Mouse (Mus musculus) forebrain, embryonic 12.5 days (tissue): ENCODE results near the gene Fam229a. TPM values are rescaled to one million over a fixed set of nuclear protein-coding genes. Genes with fewer than 3 reads are reported as not detected.
A peak's percentile ranks its signal among the peaks of the same experiment; 100 is the strongest.

Source experiments
- ATAC-seq: fragments of 200-750 bp; cut with Nextera tagmentation; 2 replicates; pipeline ENCODE4 v1.8.0; 2017; ENCODE audit warnings: moderate TSS enrichment; ENCODE audit not compliant: low FRiP score
- H3K27ac ChIP-seq: fragments of 300-500 bp; sonication (generic); 2 replicates; pipeline ENCODE4 v1.5.1; 2016; ENCODE audit warnings: mild to moderate bottlenecking
- H3K27me3 ChIP-seq: fragments of 300-500 bp; sonication (generic); 2 replicates; pipeline ENCODE4 v1.6.1; 2016; ENCODE audit warnings: mild to moderate bottlenecking
- H3K36me3 ChIP-seq: fragments of 300-500 bp; sonication (generic); replicated peaks from 2 replicates; pipeline ENCODE4 v1.6.1; 2016; ENCODE audit warnings: mild to moderate bottlenecking
- H3K4me1 ChIP-seq: fragments of 300-500 bp; sonication (generic); 2 replicates; pipeline ENCODE4 v1.6.1; 2016
- H3K4me2 ChIP-seq: fragments of 300-500 bp; sonication (generic); 2 replicates; pipeline ENCODE4 v1.6.1; 2016; ENCODE audit warnings: mild to moderate bottlenecking, moderate library complexity
- H3K4me3 ChIP-seq: fragments of 300-500 bp; sonication (generic); replicated peaks from 2 replicates; pipeline ENCODE4 v1.5.1; 2016; ENCODE audit warnings: mild to moderate bottlenecking
- H3K9ac ChIP-seq: fragments of 300-500 bp; sonication (generic); 2 replicates; pipeline ENCODE4 v1.6.1; 2016; ENCODE audit warnings: mild to moderate bottlenecking
- H3K9me3 ChIP-seq: fragments of 300-500 bp; sonication (generic); 2 replicates; pipeline ENCODE4 v1.6.1; 2016
- WGBS: fragments of 180-500 bp; shearing (Covaris S2); methylation state at CpG from one replicate; pipeline ENCODE4 v1.1.7; 2016; 5-methylcytosine and 5-hydroxymethylcytosine counted together
- polyA plus RNA-seq: library from polyadenylated mRNA; unstranded; fragments of >200 nt; fragmentation: Nextera tagmentation; extraction: Ambion mirVana; gene quantifications from 2 replicates; pipeline ENCODE4 v1.2.1, GENCODE M21; 2016

Fam229a gene
- polyA plus RNA-seq, 1 experiment from 2014 or later = not detected

DNA sequence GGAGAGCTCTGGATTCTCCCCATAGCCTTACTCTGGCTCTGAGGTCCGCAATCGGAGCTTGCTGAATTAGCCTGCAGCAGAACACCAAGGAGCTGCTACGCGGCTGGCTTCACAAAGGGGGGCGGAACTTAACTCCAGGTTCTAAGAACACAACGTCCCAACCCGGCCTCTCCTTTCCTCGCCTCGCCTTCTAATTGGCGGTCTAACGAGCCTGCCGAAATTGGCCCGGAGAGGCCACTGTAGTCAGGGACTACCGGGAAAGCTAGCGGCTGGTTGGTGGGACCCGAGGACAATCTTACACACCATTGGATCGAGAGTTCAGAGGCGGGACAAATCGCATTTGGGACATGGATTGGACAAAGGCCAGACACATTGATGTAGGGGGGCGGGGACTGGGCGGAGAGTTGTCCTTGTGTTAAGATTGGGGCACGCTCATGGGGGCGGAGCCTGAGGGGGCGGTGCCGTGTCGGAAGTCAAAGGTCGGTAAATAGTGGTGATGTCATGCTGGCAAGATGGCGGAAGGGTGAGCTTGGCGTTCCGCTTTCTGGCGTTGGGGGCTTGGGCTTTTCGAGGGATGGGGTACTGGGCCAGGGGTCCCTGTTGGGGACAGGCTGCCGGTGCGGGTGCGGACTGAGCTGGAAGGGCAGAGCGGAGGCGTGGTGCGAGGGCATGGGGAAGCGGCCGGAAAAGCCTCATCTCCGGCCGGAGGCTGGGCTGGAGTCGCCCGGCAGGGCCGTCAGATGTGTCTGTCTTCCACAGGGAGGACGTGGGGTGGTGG is 29.6 kb upstream of the Fam229a start, which contains the start of gene Bsdc1:
Gene Bsdc1, plus strand, starts transcription at position 399 of the 778 bp plus-strand sequence.
- Histone ChIP-seq H3K9me3 (no peaks in the 10 kb centered on the region), H3K4me3 (peak within 1 kb of the TSS; percentile 89), H3K27ac (peak within 1 kb of the TSS; percentile 95), H3K36me3 (peaks cover 16% of the 10 kb centered on the region), H3K4me2 (peak within 1 kb of the TSS; percentile 87), H3K9ac (peak within 1 kb of the TSS; percentile 75), H3K4me1 (peaks cover 15% of the 10 kb centered on the region), H3K27me3 (no peaks in the 10 kb centered on the region)
- WGBS = under 1% methylated on average over 46 of the region's 46 CpGs
- peak; percentile 99 for ATAC-seq

- Histone ChIP-seq H3K4me2 (peak overlapping the region; percentile 87), H3K36me3 (peaks cover 24% of the 10 kb centered on the region), H3K27ac (no peak overlapping the region), H3K4me1 (peaks cover 15% of the 10 kb centered on the region), H3K4me3 (peak overlapping the region; percentile 89), H3K9ac (peak overlapping the region; percentile 75), H3K27me3 (no peaks in the 10 kb centered on the region), H3K9me3 (no peaks in the 10 kb centered on the region)
- 46% methylated on average over 3 of the region's 3 CpGs for WGBS
- no peak for ATAC-seq
Measured at GRCm38 (mm10) chr4:129462118-129462517, 28.9 kb upstream of the Fam229a start.

GRCm38 (mm10) chr4:129463097-129464059 is 27.6 kb upstream of the Fam229a start:
- Histone ChIP-seq H3K9me3 (no peaks in the 10 kb centered on the region), H3K36me3 (peaks cover 36% of the 10 kb centered on the region), H3K27ac (no peak overlapping the region), H3K4me3 (no peak overlapping the region), H3K27me3 (no peaks in the 10 kb centered on the region), H3K4me1 (peaks cover 15% of the 10 kb centered on the region), H3K9ac (peak overlapping the region; percentile 2; the same call in 1 of the 2 replicates), H3K4me2 (no peak overlapping the region)
- WGBS = 83% methylated on average over 24 of the region's 24 CpGs
- ATAC-seq = no peak

DNA sequence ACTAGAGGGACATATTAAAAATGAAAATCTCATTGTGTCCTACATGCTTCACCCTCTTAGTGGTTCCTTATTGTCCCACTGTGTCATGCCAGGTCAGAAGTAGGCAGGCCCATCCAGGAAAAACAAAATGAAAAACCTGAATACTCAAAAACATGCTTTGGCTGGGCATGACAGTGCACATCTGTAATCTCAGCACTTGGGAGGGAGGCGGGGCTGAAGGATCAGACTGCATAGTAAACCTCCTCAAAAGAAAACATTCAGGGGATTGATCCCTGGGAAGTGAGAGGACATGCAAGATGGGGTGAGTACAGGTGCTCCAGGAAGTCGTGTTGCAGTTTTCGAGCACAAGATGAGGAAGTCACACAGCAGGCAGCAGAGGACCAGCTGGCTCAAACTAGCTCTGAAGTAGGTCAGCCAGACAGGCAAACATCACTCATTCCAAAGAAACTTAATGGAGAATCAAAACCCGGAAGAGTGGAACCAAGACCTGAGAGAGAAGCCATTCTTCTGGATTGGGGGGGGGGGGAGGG is 26.6 kb upstream of the Fam229a start:
- Histone ChIP-seq H3K4me3 (no peak overlapping the region), H3K27ac (no peak overlapping the region), H3K4me1 (peaks cover 15% of the 10 kb centered on the region), H3K9me3 (no peaks in the 10 kb centered on the region), H3K27me3 (no peaks in the 10 kb centered on the region), H3K4me2 (no peak overlapping the region), H3K9ac (no peak overlapping the region), H3K36me3 (peaks cover 45% of the 10 kb centered on the region)
- ATAC-seq = no peak
- WGBS = 84% methylated on average over 4 of the region's 4 CpGs

GRCm38 (mm10) chr4:129476047-129476446 is 14.9 kb upstream of the Fam229a start:
- H3K4me2 ChIP-seq = no peak overlapping the region
- H3K4me3 ChIP-seq = no peak overlapping the region
- peaks cover 87% of the 10 kb centered on the region for H3K36me3 ChIP-seq
- H3K4me1 ChIP-seq = no peaks in the 10 kb centered on the region
- no peak overlapping the region for H3K9ac ChIP-seq
- WGBS = 87% methylated on average over 11 of the region's 11 CpGs
- no peak overlapping the region for H3K27ac ChIP-seq
- H3K9me3 ChIP-seq = no peaks in the 10 kb centered on the region
- H3K27me3 ChIP-seq = no peaks in the 10 kb centered on the region
- no peak for ATAC-seq

- Histone ChIP-seq H3K27ac (no peak overlapping the region), H3K9me3 (no peaks in the 10 kb centered on the region), H3K36me3 (peaks cover 79% of the 10 kb centered on the region), H3K4me2 (no peak overlapping the region), H3K4me1 (no peaks in the 10 kb centered on the region), H3K4me3 (no peak overlapping the region), H3K27me3 (no peaks in the 10 kb centered on the region), H3K9ac (no peak overlapping the region)
- no peak for ATAC-seq
- WGBS = 88% methylated on average over 3 of the region's 3 CpGs
Measured at GRCm38 (mm10) chr4:129479863-129480262, 11.1 kb upstream of the Fam229a start.

GRCm38 (mm10) chr4:129481090-129481489 is 9.9 kb upstream of the Fam229a start:
- H3K9ac ChIP-seq = no peak overlapping the region
- H3K4me1 ChIP-seq = no peaks in the 10 kb centered on the region
- peaks cover 81% of the 10 kb centered on the region for H3K36me3 ChIP-seq
- WGBS = 83% methylated on average over 1 of the region's 1 CpGs
- H3K4me3 ChIP-seq = no peak overlapping the region
- H3K4me2 ChIP-seq = no peak overlapping the region
- H3K27ac ChIP-seq = no peak overlapping the region
- ATAC-seq = no peak
- H3K27me3 ChIP-seq = no peaks in the 10 kb centered on the region
- H3K9me3 ChIP-seq = no peaks in the 10 kb centered on the region

DNA sequence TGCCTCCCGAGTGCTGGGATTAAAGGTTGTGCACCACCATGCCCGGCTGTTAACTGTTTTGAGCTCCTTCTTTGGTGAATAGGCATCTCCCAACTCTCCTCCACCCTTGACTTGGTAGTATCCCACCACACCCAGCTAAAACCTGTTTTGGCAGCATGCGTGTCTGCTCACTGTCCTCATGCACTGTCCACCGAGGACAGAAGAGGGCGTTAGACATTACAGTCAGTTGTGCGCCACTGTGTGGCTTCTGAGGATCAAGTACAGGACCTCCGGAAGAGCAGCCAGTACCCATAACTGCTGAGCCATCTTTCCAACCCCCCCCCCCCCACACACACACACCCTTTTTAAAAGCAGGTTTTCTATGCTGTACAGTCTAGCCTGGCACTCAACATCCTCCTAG is 3.7 kb downstream of the Fam229a start:
- WGBS = 77% methylated on average over 7 of the region's 7 CpGs
- no peak overlapping the region for H3K9ac ChIP-seq
- H3K27me3 ChIP-seq = peaks cover 32% of the 10 kb centered on the region
- peaks cover 34% of the 10 kb centered on the region for H3K4me1 ChIP-seq
- ATAC-seq = no peak
- H3K4me3 ChIP-seq = no peak overlapping the region
- no peaks in the 10 kb centered on the region for H3K9me3 ChIP-seq
- no peaks in the 10 kb centered on the region for H3K36me3 ChIP-seq
- H3K4me2 ChIP-seq = no peak overlapping the region
- H3K27ac ChIP-seq = no peak overlapping the region

DNA sequence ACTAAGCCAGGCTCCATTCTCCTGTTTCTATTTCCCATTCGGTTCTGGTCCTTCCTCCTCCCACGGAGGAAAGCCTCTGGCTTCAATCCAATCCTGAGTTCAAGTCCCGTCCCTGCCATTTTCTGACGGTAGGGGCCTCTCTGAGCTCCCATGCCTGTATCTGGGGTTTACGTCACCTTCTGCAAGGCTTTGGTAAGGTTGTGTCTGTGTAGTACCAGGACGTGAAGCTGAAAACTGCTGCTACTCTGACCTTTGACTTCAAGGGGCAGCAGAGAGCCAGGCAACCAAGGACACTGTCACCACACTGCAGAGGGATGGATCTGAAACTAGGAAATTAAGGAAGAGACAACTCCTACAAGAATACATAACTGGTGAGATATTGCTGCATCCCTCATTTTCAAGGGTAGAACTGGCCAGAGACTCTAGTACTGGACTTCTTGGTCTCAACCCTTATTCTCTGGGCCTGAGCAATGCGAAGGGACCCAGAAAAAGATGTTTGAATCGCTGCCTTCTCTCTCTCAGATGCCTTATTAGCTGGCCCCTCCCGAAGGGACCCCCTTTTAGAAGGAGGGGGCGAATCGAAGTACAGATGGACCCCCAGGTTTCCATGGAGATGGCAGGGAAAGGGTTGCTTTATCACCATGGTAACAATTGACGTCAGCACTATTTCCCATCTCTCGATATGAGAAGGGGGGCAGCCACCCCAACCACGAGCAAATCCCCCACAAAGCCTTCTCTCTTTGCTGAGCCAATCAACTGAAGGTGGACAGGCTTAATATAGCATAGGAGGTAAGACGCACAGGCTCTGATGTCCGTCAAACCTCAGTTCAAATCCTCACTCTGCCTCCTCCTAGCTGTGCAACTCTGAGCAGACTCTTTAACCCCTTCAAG is 4.9 kb downstream of the Fam229a start:
- 25% methylated on average over 16 of the region's 16 CpGs for WGBS
- H3K4me1 ChIP-seq = peaks cover 33% of the 10 kb centered on the region

DNA sequence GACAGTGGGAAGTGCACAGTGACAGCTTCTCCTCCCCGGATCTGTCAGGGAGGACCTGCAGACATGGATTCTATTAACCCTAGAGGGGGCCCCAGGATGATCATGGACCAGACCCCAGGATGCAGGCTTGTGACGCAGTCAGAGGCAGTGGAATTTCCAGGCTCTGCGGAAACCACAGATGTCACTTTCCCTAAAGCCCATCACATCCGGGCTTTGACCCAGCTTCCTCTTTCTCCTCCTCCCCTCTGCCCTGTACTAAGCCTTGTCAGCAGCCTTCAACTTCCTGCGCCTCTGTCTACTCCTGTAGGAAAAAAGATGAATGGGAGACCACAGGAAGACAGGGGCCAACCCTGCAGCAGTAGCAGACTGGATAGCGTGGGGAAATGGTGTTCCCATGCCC is 5.6 kb downstream of the Fam229a start:
- Histone ChIP-seq H3K4me2 (peak overlapping the region; percentile 21), H3K4me1 (peaks cover 26% of the 10 kb centered on the region), H3K9ac (0 out of 2 replicates have a peak overlapping the region, but pooled peaks have one; percentile 14), H3K27me3 (peaks cover 16% of the 10 kb centered on the region), H3K4me3 (no peak overlapping the region), H3K9me3 (no peaks in the 10 kb centered on the region), H3K27ac (peak overlapping the region; percentile 33), H3K36me3 (no peaks in the 10 kb centered on the region)
- 47% methylated on average over 6 of the region's 6 CpGs for WGBS
- 0 out of 2 replicates have a peak, but pooled peaks have one; percentile 2 for ATAC-seq

More for the DNA sequence above, 4.9 kb downstream of the Fam229a start:
- H3K4me2 ChIP-seq = peak overlapping the region; percentile 21
- ATAC-seq = peak; percentile 24; the same call in 1 of the 2 replicates
- H3K9ac ChIP-seq = peak overlapping the region; percentile 14
- H3K27me3 ChIP-seq = peaks cover 23% of the 10 kb centered on the region
- no peaks in the 10 kb centered on the region for H3K9me3 ChIP-seq
- H3K27ac ChIP-seq = peak overlapping the region; percentile 33
- no peaks in the 10 kb centered on the region for H3K36me3 ChIP-seq
- H3K4me3 ChIP-seq = no peak overlapping the region

GRCm38 (mm10) chr4:129498941-129499340 is 8.0 kb downstream of the Fam229a start:
- no peaks in the 10 kb centered on the region for H3K36me3 ChIP-seq
- H3K4me1 ChIP-seq = peaks cover 22% of the 10 kb centered on the region
- no peak overlapping the region for H3K27ac ChIP-seq
- H3K9me3 ChIP-seq = no peaks in the 10 kb centered on the region
- no peak overlapping the region for H3K4me3 ChIP-seq
- WGBS = 79% methylated on average over 3 of the region's 3 CpGs
- H3K27me3 ChIP-seq = no peaks in the 10 kb centered on the region
- no peak overlapping the region for H3K9ac ChIP-seq
- H3K4me2 ChIP-seq = no peak overlapping the region
- no peak for ATAC-seq
